In the genomic region with DNA sequence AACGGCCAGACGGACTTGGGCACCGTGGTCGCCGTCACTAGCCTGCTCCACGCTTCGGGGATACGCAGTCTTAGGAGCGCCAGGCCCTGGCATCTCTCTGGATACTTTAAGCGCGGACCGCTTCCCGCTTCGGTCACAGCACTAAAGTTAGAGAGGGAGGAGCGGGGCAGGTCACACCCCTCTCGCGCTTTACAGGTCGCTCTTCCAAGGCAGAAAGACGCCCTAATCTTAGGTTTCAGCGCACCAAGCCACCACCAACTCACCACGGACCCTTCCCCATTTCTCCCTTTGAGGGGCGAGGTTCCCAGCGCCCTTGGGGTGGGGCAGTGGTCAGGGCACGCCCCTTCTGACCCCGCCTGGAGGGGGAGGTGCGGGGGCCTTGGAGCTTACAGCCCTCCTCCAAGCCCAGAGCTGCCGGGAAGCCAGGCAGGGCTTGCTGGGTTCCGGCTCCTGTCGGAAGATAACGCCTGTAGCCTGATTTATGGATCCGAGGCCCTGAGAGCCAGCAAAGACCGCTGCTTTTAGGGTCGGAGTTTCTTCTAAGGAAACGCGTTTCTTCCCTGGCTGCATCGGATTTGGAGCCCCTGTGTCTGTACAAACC, we compare ENCODE assay signal across 8 mouse cellular contexts. TPM values are rescaled to one million over a fixed set of nuclear protein-coding genes. Genes with fewer than 3 reads are reported as not detected.
DNase-seq lines count a peak whose midpoint lies in the region; ATAC-seq lines count a peak whose summit lies in the region.

No protein-coding gene starts in this region.

- H3K27ac ChIP-seq in hindbrain, embryonic 14.5 days = peak overlapping the region; percentile 21

- H3K9ac ChIP-seq in hindbrain, embryonic 14.5 days = peak overlapping the region; percentile 64

- DNase-seq in adrenal gland, postnatal 14 days = peak; percentile 21
- DNase-seq in adrenal gland, adult 8-10 months = no peak
- peak; percentile 82 for DNase-seq in R1 (ENCODE audit: low read depth, low spot score)
- no peak for DNase-seq in hindbrain, embryonic 14.5 days (ENCODE audit: low spot score)
- DNase-seq in layer of hippocampus, postnatal 36 days = no peak
- no peak for DNase-seq in layer of hippocampus, postnatal 14 days (ENCODE audit: low spot score in 2 of 2)
- DNase-seq in left cerebral cortex, adult 9 months (ENCODE audit: low spot score in 2 of 2) = no peak

- peak overlapping the region; percentile 45 for H3K4me3 ChIP-seq in hindbrain, embryonic 14.5 days (replicated peaks; ENCODE audit: low read length)
- peak overlapping the region; percentile 97 for H3K4me3 ChIP-seq in megakaryocyte, embryonic 14.5 days (replicated peaks)

- WGBS in hindbrain, embryonic 14.5 days = 2% methylated on average over 36 of the region's 36 CpGs

- ATAC-seq in hindbrain, embryonic 14.5 days (ENCODE audit: low FRiP score) = no peak

- H3K36me3 ChIP-seq in hindbrain, embryonic 14.5 days (replicated peaks; ENCODE audit: control insufficient read depth, insufficient read depth) = no peaks in the 10 kb centered on the region
- peaks cover 63% of the 10 kb centered on the region for H3K36me3 ChIP-seq in megakaryocyte, embryonic 14.5 days (replicated peaks; ENCODE audit: low read length)

- H3K4me2 ChIP-seq in hindbrain, embryonic 14.5 days (replicated peaks) = peak overlapping the region; percentile 61

- H3K27me3 ChIP-seq in hindbrain, embryonic 14.5 days (ENCODE audit: control insufficient read depth, insufficient read depth, low read length) = peaks cover 78% of the 10 kb centered on the region
- peaks cover 3% of the 10 kb centered on the region for H3K27me3 ChIP-seq in megakaryocyte, embryonic 14.5 days (replicated peaks)

- no peaks in the 10 kb centered on the region for H3K9me3 ChIP-seq in hindbrain, embryonic 14.5 days (ENCODE audit: control insufficient read depth, low read length)
- H3K9me3 ChIP-seq in megakaryocyte, embryonic 14.5 days = no peaks in the 10 kb centered on the region

- H3K4me1 ChIP-seq in hindbrain, embryonic 14.5 days (replicated peaks; ENCODE audit: control insufficient read depth, insufficient read depth, low read length) = peaks cover 35% of the 10 kb centered on the region
- peaks cover 84% of the 10 kb centered on the region for H3K4me1 ChIP-seq in megakaryocyte, embryonic 14.5 days

RNA-seq across cellular contexts. Expression of a gene that starts 3.8 kb away (rescaled TPM):
- not detected in 2 replicates for total RNA-seq in adrenal gland, postnatal 14 days (2021)
- not detected for total RNA-seq in adrenal gland, adult 8-10 months (2022)
- 40.6 and 41.6 TPM in 2 replicates for polyA plus RNA-seq in hindbrain, embryonic 14.5 days (2014; fragmentation: Nextera tagmentation; extraction: Ambion mirVana)
- polyA plus RNA-seq in megakaryocyte, embryonic 14.5 days (2012; ENCODE audit: insufficient read depth, low replicate concordance) = 68.4 and 75.9 TPM in 2 replicates
- under 1 TPM in 1 of 2 experiments, not detected in 1; 0.17 TPM for total RNA-seq in layer of hippocampus, postnatal 36 days (2021)
- total RNA-seq in layer of hippocampus, postnatal 14 days (2021) = under 1 TPM in 1 of 2 experiments, not detected in 1; 0.14 TPM

Comparison
In these comparisons a context has a peak if more than half of its experiments do, and no peak if none do; other contexts are left out.
1. DNase-seq: peak in adrenal gland, postnatal 14 days (single experiment) and R1 (single experiment); none in adrenal gland, adult 8-10 months (single experiment), hindbrain, embryonic 14.5 days (single experiment), layer of hippocampus, postnatal 36 days (0 of 2), layer of hippocampus, postnatal 14 days (0 of 2) and left cerebral cortex, adult 9 months (0 of 2).